15 mouse cellular contexts compared by ENCODE assay signal in genomic region chr6:74121136-74121535, GRCm38 (mm10).
"Had no signal": no experiment of that assay in that cellular context is flagged by ENCODE, and none has a peak within 500 bp of the region (broad histone marks: within the 10 kb centered on the region; RNA-seq: fewer than 3 reads in every experiment).

No protein-coding gene starts in this region.

- H3K4me2 ChIP-seq: kidney, embryonic 15.5 days; liver, embryonic 13.5 days; midbrain, embryonic 12.5 days; neural tube, embryonic 12.5 days; neural tube, embryonic 15.5 days had no signal

- H3K9me3 ChIP-seq: kidney, embryonic 15.5 days; liver, embryonic 13.5 days; midbrain, embryonic 12.5 days; neural tube, embryonic 12.5 days; neural tube, embryonic 15.5 days had no signal

- H3K4me1 ChIP-seq: kidney, embryonic 15.5 days; liver, embryonic 13.5 days; midbrain, embryonic 12.5 days; neural tube, embryonic 12.5 days; neural tube, embryonic 15.5 days had no signal

- DNase-seq: kidney, adult 8-10 months; kidney, postnatal 10 days; kidney, postnatal 36 days; layer of hippocampus, postnatal 36 days; liver, embryonic 13.5 days; lung, adult 2 months; lung, postnatal 14 days; lung, postnatal 4 days; thymus, adult 18-20 months; thymus, postnatal 36 days had no signal

- H3K27me3 ChIP-seq: kidney, embryonic 15.5 days; liver, embryonic 13.5 days; midbrain, embryonic 12.5 days; neural tube, embryonic 12.5 days; neural tube, embryonic 15.5 days had no signal

- H3K4me3 ChIP-seq: kidney, embryonic 15.5 days; left cerebral cortex, adult 2 months; liver, embryonic 13.5 days; midbrain, embryonic 12.5 days; neural tube, embryonic 12.5 days; neural tube, embryonic 15.5 days had no signal

- H3K36me3 ChIP-seq: kidney, embryonic 15.5 days; liver, embryonic 13.5 days; midbrain, embryonic 12.5 days; neural tube, embryonic 12.5 days; neural tube, embryonic 15.5 days had no signal

- H3K9ac ChIP-seq: kidney, embryonic 15.5 days; liver, embryonic 13.5 days; midbrain, embryonic 12.5 days; neural tube, embryonic 12.5 days; neural tube, embryonic 15.5 days had no signal

- H3K27ac ChIP-seq: kidney, embryonic 15.5 days; left cerebral cortex, adult 2 months; liver, embryonic 13.5 days; midbrain, embryonic 12.5 days; neural tube, embryonic 12.5 days; neural tube, embryonic 15.5 days had no signal
